Mouse (Mus musculus): ENCODE measurements around the gene Mettl7a3.
"Not testable (repeated sequence)": the region's sequence is repeated elsewhere in the genome, so short reads cannot be mapped to it uniquely, and the experiment has no call there.

Gene Mettl7a3

DNA sequence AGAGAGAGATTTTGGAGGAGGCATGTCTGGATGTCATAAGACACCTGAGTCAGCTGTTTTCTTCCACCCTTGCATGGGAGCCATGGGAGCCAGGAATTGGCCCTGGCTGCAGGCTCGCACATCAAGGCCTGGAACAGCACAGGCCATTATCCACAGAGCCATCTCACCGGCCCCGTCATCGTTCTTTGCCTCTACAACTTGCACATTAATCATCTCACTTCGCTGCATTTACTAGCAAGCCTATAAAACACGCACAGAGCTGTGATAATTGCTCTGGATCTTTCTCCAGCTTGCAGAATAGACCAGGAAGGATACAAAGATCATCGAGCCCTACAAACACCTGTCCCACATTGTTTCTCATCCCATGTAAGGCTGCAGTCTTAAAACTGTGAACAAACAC lies 4.0 kb upstream of the Mettl7a3 start:
- DNase-seq, result no peak

- DNase-seq, result not testable (repeated sequence)
Measured at GRCm38 (mm10) chr15:100332077-100332961, 2.4 kb upstream of the Mettl7a3 start.

DNA sequence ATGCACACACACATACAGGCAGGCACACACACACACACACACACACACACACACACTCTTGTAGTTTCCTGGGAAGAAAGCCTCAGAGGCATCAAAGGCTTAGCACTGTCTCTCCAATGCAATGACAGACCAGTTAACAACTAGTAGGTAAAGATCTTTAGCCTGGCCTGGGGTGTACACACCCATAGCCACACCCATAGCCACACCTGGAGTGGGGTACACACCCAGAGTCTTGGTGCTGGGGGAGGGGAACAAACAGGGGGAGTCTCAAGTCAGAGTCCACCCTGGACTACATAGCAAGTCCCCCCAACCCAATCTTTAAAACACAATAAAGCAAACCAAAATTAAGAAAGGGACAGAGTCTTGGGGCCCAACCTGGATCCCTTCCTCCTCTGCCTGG lies 2.6 kb downstream of the Mettl7a3 start:
- not testable (repeated sequence) for DNase-seq

GRCm38 (mm10) chr15:100337847-100338246 lies 3.1 kb downstream of the Mettl7a3 start:
- peak; percentile 82 for DNase-seq

- DNase-seq, result not testable (repeated sequence)
Measured at GRCm38 (mm10) chr15:100341314-100341980, 6.7 kb downstream of the Mettl7a3 start.

DNA sequence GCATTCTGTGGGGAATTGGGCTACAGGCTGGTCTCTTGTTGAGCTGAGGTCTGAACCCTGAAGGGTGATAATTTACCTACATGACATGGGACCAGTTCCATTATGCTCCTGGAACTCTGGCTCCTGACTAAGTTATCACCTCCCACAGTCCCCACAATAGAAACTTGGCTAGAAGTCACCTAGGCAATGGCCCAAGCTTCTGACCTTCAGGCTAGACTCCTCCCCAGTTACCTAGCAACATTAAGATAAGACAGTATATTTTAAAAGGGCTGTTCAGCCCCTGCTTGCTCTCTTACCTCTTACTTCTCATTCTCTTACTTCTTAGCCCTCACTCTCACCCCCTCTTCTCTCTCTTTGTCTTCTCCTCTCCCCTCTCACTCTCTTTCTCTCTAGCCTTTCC lies 10.8 kb downstream of the Mettl7a3 start:
- no peak for DNase-seq

- no peak for DNase-seq
Measured at GRCm38 (mm10) chr15:100346761-100347160, 12.0 kb downstream of the Mettl7a3 start.

DNA sequence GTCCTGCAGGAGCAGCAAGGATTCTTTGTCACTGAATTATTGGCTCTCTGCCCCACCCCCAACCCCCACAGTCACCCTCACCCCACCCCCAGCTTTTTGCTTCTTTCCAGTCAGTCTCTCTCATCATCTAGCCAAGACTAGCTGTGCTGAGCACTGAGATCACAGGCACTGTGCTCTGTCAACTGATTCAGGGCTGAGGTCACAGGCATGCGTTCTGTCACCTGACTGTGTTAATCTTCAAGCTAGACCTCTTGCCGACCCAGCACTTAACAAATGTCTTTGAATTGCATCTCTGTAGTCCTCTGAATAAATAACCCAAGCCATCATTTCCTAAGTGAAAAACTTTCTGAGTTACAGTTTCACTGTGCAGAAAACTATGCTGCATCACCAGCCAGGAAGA lies 14.8 kb downstream of the Mettl7a3 start:
- no peak for DNase-seq

DNA sequence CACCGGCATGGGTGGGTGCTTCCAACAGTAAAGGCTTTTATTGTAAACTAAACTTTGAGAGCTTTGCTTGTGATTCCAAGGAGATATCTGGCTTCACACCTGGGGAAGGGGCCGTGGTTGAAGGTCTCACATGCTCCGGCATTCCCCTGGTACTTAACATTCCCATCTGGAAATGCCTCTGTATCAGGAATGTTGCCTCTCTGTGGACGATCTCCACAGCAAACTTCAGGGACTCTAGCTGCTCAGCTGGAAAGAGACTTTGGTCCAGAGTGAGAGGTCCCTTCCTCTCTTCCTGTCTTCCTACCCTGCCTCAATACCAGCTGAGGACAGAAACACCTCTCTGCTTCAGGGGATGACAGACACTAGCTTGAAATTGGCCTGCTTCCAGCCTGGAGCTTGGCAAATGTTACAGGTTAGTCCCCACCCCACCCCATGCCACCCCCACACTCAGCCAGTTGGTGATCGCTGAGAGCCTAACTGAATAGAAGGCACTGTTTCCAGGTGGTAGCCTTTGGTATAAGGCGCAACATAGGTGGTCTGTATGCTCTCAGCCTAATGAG lies 16.9 kb downstream of the Mettl7a3 start:
- no peak for DNase-seq

DNA sequence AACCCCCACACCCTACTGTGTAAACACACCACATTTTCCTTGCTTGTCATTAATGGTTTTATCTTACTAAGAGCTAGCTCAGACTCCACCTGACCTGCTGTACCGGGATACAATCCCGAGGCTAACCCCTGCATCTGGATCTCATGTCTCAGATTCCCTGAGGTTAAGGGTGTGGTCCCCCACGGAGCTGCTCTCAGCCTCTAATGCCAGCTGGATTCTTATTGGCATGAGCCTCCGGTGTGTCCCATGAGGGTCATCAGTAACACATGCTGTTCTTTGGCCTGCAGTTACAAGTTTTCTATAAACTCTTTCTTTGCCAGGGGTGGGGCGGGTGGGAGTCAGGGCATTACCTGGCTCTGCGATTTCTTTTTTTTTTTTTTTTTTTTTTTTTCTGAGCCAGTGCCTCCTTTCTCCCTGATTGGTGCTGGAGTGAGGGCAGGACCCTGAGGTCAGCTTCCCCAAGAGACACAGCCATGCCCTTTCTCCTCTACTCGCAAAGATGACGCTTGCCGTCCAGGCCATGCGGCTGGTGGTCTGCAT lies 18.1 kb downstream of the Mettl7a3 start, which contains the start of the genes Methig1 and Mettl7a2:
Methig1 (plus strand) TSS at position 439 of the 540 bp plus-strand sequence.
Mettl7a2 (plus strand) TSS at position 490 of the 540 bp plus-strand sequence.
- DNase-seq, result no peak

DNA sequence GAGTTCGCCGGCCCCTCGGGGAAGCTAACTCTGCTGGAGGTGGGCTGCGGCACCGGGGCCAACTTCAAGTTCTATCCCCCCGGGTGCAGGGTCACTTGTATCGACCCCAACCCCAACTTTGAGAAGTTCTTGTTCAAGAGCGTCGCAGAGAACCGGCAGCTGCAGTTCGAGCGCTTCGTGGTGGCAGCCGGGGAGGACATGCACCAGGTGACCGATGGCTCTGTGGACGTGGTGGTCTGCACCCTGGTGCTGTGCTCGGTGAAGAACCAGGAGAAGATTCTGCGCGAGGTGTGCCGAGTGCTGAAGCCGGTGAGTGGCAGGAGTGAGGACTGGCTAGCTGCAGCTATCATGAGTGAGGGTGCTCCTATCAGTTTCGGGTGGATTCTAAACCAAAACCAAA lies 18.7 kb downstream of the Mettl7a3 start:
- not testable (repeated sequence) for DNase-seq

DNA sequence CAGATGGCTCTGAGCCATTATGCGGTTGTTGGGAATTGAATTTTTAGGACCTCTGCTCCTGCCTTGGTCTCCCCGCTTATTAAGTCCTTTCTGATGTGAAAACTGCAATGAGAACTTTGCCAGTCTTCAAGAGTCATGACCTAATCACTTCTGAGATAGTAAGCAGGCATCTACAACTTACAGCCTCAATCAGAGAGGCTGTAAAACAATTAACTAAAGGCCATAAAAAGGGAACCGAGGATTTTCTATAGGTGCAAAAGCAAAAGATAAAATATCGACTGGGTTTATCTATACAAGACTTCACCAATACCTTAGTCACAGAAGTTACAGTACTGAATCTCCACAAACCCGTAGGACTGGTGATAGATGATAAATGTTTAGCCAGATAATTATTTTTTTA lies 21.1 kb downstream of the Mettl7a3 start:
- no peak for DNase-seq

- DNase-seq, result no peak
Measured at GRCm38 (mm10) chr15:100364242-100364641, 29.5 kb downstream of the Mettl7a3 start, which contains the start of gene Higd1c. Gene Higd1c (plus strand): TSS chr15:100364542.

DNA sequence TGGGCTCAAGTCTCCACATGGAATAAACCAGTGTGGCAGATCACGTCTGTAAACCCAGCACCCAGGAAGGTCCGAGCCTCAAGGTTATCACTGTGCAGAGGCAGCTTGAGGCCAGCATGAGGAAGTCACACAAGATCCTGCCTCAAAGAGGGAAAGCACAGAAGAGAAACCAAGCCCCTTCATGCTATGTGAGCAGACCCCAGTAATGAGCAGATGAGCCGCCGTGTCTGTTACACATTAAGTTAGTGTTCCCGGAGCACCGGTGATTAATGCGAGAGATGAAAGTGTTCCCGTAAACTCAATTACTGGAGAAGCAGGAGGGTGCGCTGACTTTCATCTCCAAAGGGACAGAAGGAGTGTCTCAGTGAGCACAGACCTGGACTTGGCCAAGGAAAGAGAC lies 31.2 kb downstream of the Mettl7a3 start:
- DNase-seq, result not testable (repeated sequence)

DNA sequence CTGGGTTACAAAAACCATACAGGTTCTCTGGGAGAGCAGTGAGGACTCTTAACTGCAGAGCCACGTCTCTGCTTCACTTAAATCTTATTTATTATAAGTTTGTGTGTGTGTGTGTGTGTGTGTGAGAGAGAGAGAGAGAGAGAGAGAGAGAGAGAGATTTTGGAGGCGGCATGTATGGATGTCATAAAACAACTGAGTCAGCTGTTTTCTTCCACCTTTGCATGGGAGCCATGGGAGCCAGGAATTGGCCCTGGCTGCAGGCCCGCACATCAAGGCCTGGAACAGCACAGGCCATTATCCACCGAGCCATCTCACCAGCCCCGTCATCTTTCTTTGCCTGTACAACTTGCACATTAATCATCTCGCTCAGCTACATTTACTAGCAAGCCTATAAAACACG lies 32.4 kb downstream of the Mettl7a3 start:
- no peak for DNase-seq

DNA sequence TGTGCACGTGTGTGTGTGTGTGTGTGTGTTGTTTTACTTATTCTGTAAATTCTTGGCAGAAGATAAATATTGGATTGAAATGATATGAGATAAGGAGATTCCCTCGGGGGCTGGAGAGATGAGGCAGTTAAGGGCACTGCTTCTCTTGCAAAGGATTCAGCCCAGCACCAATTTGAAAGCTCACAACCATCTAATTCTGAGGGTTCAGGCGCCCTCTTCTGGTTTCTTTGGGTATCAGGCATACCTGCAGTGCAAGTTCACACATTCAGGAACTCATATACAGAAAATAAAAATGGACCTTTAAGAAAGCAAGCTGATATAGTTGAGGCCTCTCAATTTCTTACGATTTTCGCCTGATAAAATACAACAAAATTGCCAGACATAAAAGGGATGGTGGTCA lies 40.3 kb downstream of the Mettl7a3 start:
- peak; percentile 79 for DNase-seq

- not testable (repeated sequence) for DNase-seq
Measured at GRCm38 (mm10) chr15:100377847-100378505, 43.2 kb downstream of the Mettl7a3 start.

GRCm38 (mm10) chr15:100379658-100380057 lies 44.9 kb downstream of the Mettl7a3 start:
- DNase-seq, result no peak

DNA sequence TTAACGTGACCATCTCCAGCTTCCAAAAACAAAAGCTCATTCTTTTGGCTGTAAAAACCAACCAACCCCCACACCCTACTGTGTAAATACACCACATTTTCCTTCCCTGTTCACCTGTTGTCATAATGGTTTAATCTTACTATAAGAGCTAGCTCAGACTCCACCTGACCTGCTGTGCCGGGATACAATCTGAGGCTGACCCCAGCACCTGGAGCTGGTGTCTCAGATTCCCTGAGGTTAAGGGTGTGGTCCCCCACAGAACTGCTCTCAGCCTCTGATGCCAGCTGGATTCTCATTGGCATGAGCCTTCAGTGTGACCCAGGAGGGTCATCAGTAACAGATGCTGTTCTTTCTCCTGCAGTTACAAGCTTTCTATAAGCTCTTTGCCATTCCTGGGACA lies 45.4 kb downstream of the Mettl7a3 start:
- DNase-seq, result no peak

DNA sequence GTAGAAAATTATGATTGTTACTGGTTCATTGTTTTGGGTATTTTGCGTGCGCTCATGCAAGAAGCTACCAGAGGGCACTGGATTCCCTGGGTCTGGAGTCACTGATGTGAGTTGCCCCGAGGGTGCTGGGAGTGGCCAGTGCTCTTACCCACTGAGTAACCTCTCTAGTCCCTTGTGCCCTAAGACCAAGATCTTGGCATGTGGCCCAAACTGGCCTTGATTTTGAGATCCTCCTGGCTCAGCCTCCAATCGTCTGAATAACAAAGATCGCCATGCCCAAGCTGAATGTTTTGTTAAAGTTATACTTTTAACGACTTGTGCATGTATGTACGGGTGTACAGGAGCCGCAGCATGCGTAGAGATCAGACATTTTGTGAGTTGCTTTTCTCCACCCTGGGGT lies 51.0 kb downstream of the Mettl7a3 start:
- DNase-seq, result no peak

- no peak for DNase-seq
Measured at GRCm38 (mm10) chr15:100387544-100388223, 53.0 kb downstream of the Mettl7a3 start.

DNA sequence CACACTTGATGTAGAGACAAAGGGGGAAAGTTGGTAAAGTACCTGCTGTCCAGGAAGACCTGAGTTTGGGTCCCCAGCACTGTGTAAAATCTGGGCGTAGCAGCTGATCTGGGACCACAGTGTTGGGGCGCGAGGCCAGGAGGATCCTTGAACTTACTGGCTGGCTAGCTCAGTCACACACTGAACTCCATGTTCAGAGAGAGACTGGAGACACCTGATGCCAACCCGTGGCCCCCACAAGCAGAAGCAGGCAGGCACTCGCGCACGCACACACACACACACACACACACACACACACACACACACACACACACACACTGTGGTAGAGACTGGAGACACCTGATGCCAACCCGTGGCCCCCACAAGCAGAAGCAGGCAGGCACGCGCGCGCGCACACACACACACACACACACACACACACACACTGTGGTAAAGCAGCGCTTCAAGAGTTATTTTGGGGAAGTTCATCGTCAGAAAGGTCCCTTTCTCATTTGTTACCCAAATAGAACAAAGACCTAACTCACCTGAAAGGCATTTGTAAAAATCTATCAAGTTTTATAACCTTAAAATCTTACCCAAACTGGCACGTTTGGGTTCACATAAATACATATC lies 53.6 kb downstream of the Mettl7a3 start:
- no peak for DNase-seq
